ENCODE assay signal across 35 mouse cellular contexts in genomic region chr2:106210773-106211172, GRCm38 (mm10).
"Had no signal": no experiment of that assay in that cellular context is flagged by ENCODE, and none has a peak within 500 bp of the region (broad histone marks: within the 10 kb centered on the region; RNA-seq: fewer than 3 reads in every experiment).

No protein-coding gene starts in this region.

- H3K4me3 ChIP-seq: heart, embryonic 10.5 days; heart, embryonic 12.5 days; heart, embryonic 13.5 days; heart, embryonic 15.5 days; hindbrain, embryonic 10.5 days; hindbrain, embryonic 12.5 days; hindbrain, embryonic 13.5 days; hindbrain, embryonic 15.5 days; intestine, embryonic 15.5 days; kidney, embryonic 15.5 days; layer of hippocampus, adult 2 months had no signal

- H3K27me3 ChIP-seq: heart, embryonic 12.5 days; heart, embryonic 13.5 days; heart, embryonic 15.5 days; hindbrain, embryonic 12.5 days; hindbrain, embryonic 13.5 days; hindbrain, embryonic 15.5 days; intestine, embryonic 15.5 days; kidney, embryonic 15.5 days had no signal

- H3K9me3 ChIP-seq: heart, embryonic 10.5 days; heart, embryonic 12.5 days; heart, embryonic 13.5 days; heart, embryonic 15.5 days; hindbrain, embryonic 10.5 days; hindbrain, embryonic 12.5 days; hindbrain, embryonic 13.5 days; hindbrain, embryonic 15.5 days; intestine, embryonic 15.5 days; kidney, embryonic 15.5 days had no signal

- ATAC-seq: hindbrain, embryonic 16.5 days; hindbrain, postnatal 0 days; inflammation-experienced regulatory T-cells, adult 6 months; intestine, embryonic 15.5 days; intestine, embryonic 16.5 days; intestine, postnatal 0 days had no signal

- H3K27ac ChIP-seq: heart, embryonic 10.5 days; heart, embryonic 13.5 days; heart, embryonic 15.5 days; hindbrain, embryonic 10.5 days; hindbrain, embryonic 12.5 days; hindbrain, embryonic 13.5 days; hindbrain, embryonic 14.5 days; hindbrain, embryonic 15.5 days; hindbrain, postnatal 0 days; intestine, embryonic 15.5 days; kidney, embryonic 15.5 days; kidney, postnatal 0 days; layer of hippocampus, adult 2 months had no signal

- H3K36me3 ChIP-seq: heart, embryonic 10.5 days; heart, embryonic 12.5 days; heart, embryonic 13.5 days; heart, embryonic 15.5 days; hindbrain, embryonic 10.5 days; hindbrain, embryonic 12.5 days; hindbrain, embryonic 13.5 days; hindbrain, embryonic 15.5 days; intestine, embryonic 15.5 days; kidney, embryonic 15.5 days had no signal

- DNase-seq: heart, postnatal 10 days; heart, postnatal 14 days; heart, postnatal 36 days; heart, postnatal 4 days; kidney, adult 11 months; kidney, adult 18-20 months; kidney, adult 2 months; kidney, adult 8-10 months; kidney, adult 9 months; kidney, postnatal 10 days; kidney, postnatal 14 days; kidney, postnatal 25 days; kidney, postnatal 36 days; kidney, postnatal 4 days; layer of hippocampus, adult 9-11 months; layer of hippocampus, postnatal 36 days had no signal

- H3K4me2 ChIP-seq: heart, embryonic 11.5 days; heart, embryonic 12.5 days; heart, embryonic 13.5 days; heart, embryonic 15.5 days; hindbrain, embryonic 12.5 days; hindbrain, embryonic 13.5 days; hindbrain, embryonic 14.5 days; hindbrain, embryonic 15.5 days; intestine, embryonic 15.5 days; kidney, embryonic 15.5 days had no signal

- H3K4me1 ChIP-seq: heart, embryonic 10.5 days; heart, embryonic 12.5 days; heart, embryonic 13.5 days; heart, embryonic 15.5 days; hindbrain, embryonic 10.5 days; hindbrain, embryonic 12.5 days; hindbrain, embryonic 13.5 days; hindbrain, embryonic 15.5 days; intestine, embryonic 15.5 days; kidney, embryonic 15.5 days had no signal

- H3K9ac ChIP-seq: heart, embryonic 12.5 days; heart, embryonic 13.5 days; heart, embryonic 15.5 days; hindbrain, embryonic 12.5 days; hindbrain, embryonic 13.5 days; hindbrain, embryonic 14.5 days; hindbrain, embryonic 15.5 days; intestine, embryonic 15.5 days; kidney, embryonic 15.5 days had no signal
